Mouse (Mus musculus) limb, embryonic 14.5 days (tissue): ENCODE data around the gene Ctla4. TPM values are rescaled to one million over a fixed set of nuclear protein-coding genes. Genes with fewer than 3 reads are reported as not detected.
A peak's percentile ranks its signal among the peaks of the same experiment; 100 is the strongest.

Experiments used
- ATAC-seq: fragments of 200-750 bp; cut with Nextera tagmentation; 2 replicates; pipeline ENCODE4 v1.8.0; 2017; ENCODE audit warnings: low read depth, moderate number of reproducible peaks, moderate TSS enrichment; ENCODE audit not compliant: low FRiP score
- DNase-seq: peaks from one replicate; pipeline ENCODE4 v3.0.0-alpha.2; 2015; ENCODE audit warnings: low spot score
- H3K27ac ChIP-seq: fragments of 300-500 bp; sonication (generic); replicated peaks from 2 replicates; pipeline ENCODE4 v1.5.1; 2014; ENCODE audit warnings: low read depth, mild to moderate bottlenecking, low read length, moderate library complexity, mixed read lengths
- H3K27me3 ChIP-seq: fragments of 300-500 bp; sonication (generic); 2 replicates; pipeline ENCODE4 v1.6.1; 2014; ENCODE audit warnings: low read length, mixed read lengths; ENCODE audit not compliant: control insufficient read depth, insufficient read depth
- H3K36me3 ChIP-seq: fragments of 300-500 bp; sonication (generic); 2 replicates; pipeline ENCODE4 v1.6.1; 2014; ENCODE audit warnings: mild to moderate bottlenecking, low read length, moderate library complexity, mixed read lengths; ENCODE audit not compliant: control insufficient read depth, insufficient read depth
- H3K4me1 ChIP-seq: fragments of 300-500 bp; sonication (generic); 2 replicates; pipeline ENCODE4 v1.6.1; 2014; ENCODE audit warnings: antibody characterized with exemption, low read length, mixed read lengths; ENCODE audit not compliant: control insufficient read depth, insufficient read depth
- H3K4me2 ChIP-seq: fragments of 300-500 bp; sonication (generic); replicated peaks from 2 replicates; pipeline ENCODE4 v1.6.1; 2014; ENCODE audit warnings: low read depth, mild to moderate bottlenecking, low read length, moderate library complexity; ENCODE audit not compliant: severe bottlenecking
- H3K4me3 ChIP-seq: fragments of 300-500 bp; sonication (generic); replicated peaks from 2 replicates; pipeline ENCODE4 v1.5.1; 2014; ENCODE audit warnings: low read length
- H3K9ac ChIP-seq: fragments of 300-500 bp; sonication (generic); 2 replicates; pipeline ENCODE4 v1.6.1; 2014; ENCODE audit warnings: mild to moderate bottlenecking, low read depth, low read length, moderate library complexity; ENCODE audit not compliant: severe bottlenecking
- H3K9me3 ChIP-seq: fragments of 300-500 bp; sonication (generic); 2 replicates; pipeline ENCODE4 v1.6.1; 2016; ENCODE audit warnings: low read length; ENCODE audit not compliant: control insufficient read depth
- POLR2A ChIP-seq: fragments of 200-500 bp; IDR thresholded peaks from 2 replicates; pipeline ENCODE4 v1.8.0; 2012; ENCODE audit warnings: inconsistent platforms, mild to moderate bottlenecking, moderate library complexity, borderline replicate concordance; ENCODE audit not compliant: insufficient read depth, insufficient read length; ENCODE audit errors: extremely low read depth
- WGBS: fragments of 180-500 bp; shearing (Covaris S2); extraction: QIAGEN DNeasy Blood & Tissue Kit; methylation state at CpG from one replicate; pipeline ENCODE4 v1.1.7; 2014; 5-methylcytosine and 5-hydroxymethylcytosine counted together
- polyA plus RNA-seq, 2 experiments: library from polyadenylated mRNA; depleted of rRNA in 1 of 2; stranded (reverse) in 1 of 2; unstranded in 1 of 2; fragments of >200 nt; fragmentation: Nextera tagmentation in 1 of 2; extraction: Ambion mirVana in 1 of 2; gene quantifications; 2 replicates each; pipeline versions ENCODE4 v1.2.1 to v1.2.3; 2012 to 2014

Gene Ctla4
- polyA plus RNA-seq, 2 experiments: 0.26 to 0.34 TPM

DNA sequence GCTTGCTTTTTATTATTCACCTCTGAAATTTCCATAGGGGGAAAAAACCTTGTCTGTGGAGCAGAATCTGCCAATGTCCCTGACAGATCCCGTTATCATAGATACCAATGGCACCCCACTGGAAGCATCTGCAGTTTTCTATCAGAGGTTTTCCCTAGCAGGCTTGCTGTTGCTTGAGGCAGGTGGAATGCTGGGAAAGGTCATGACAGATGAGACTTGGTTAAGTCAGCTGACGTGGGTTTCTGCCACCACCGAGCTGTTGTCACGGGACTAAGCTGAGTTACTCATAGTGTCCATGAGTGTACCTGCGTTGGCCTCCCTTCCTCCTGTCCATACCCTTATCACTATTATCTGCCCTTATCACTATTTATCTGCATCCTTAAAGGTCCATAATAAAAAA is 32.8 kb upstream of the Ctla4 start:
- Histone ChIP-seq H3K4me3 (no peak overlapping the region), H3K27me3 (no peaks in the 10 kb centered on the region), H3K9me3 (no peaks in the 10 kb centered on the region), H3K36me3 (no peaks in the 10 kb centered on the region), H3K9ac (no peak overlapping the region), H3K4me1 (no peaks in the 10 kb centered on the region), H3K4me2 (no peak overlapping the region), H3K27ac (no peak overlapping the region)
- TF ChIP-seq POLR2A: no peak
- ATAC-seq (no peak), DNase-seq (no peak)
- WGBS: 88% methylated on average over 5 of the region's 5 CpGs

DNA sequence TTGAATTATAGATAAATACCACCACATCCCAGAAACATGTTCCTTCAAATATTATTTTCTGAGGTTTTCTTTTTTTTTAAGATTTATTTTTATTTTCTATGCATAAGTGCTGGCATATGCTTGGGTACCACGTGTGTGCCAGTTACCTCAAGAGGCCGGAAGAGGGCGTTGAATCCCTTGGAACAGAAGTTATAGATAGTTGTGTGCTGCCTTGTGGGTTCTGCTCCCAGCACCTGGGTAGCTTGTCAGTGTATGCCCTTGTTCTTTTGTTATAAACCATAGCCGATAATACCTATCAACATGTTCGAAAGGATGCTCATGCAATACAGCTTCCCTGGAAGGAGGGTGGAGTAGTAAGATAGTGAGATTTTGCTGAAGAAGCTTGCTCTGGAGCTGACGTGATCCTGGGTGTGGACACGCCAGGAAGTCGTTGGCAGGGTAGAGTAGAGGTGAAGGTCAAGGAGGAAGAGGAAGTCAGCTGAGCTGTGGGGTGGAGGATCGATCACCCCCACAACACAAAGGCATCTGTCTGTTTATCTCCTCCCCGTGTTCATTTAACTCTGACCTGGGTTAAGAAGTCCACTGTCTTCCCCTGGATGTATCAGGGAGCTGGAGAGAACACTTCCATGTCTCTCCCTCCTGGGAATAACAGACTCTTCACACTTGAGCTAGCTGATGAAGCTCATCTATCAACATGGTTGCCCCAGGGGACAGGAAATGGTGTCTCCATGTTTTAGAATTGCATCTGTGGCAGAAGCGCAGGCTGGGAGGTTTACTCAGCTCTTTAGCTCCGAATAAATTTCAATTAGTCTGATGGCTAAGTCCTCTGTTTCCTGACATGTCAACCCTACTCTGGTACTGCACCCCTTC is 29.2 kb upstream of the Ctla4 start:
- Histone ChIP-seq H3K9me3 (no peaks in the 10 kb centered on the region), H3K27me3 (no peaks in the 10 kb centered on the region), H3K4me1 (peaks cover 2% of the 10 kb centered on the region; the same call in 1 of the 2 replicates), H3K27ac (no peak overlapping the region), H3K4me2 (no peak overlapping the region), H3K4me3 (no peak overlapping the region), H3K9ac (no peak overlapping the region), H3K36me3 (no peaks in the 10 kb centered on the region)
- 73% methylated on average over 12 of the region's 12 CpGs for WGBS
- DNase-seq (no peak), ATAC-seq (no peak)
- no peak for TF ChIP-seq POLR2A

DNA sequence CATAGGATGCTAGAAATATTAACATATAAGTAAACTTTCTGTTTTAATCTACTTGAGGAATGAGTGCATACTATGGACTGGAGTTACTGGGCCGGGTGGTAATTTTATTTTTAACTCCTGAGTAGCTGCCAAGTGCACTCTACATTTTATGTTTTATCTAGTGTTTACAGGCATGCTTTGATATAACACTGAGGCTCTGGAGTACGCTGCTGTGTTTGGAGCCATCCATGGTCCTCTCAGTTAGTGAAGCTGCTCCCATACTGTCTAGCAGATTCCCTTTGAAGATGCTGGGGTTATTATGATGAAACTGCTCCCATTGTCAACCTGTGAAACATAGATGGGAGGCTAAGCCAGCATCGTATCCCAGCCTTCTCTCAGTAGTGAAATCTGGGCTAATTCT is 27.6 kb upstream of the Ctla4 start:
- 57% methylated on average over 3 of the region's 3 CpGs for WGBS
- no peak overlapping the region for H3K9ac ChIP-seq
- no peak for ATAC-seq

DNA sequence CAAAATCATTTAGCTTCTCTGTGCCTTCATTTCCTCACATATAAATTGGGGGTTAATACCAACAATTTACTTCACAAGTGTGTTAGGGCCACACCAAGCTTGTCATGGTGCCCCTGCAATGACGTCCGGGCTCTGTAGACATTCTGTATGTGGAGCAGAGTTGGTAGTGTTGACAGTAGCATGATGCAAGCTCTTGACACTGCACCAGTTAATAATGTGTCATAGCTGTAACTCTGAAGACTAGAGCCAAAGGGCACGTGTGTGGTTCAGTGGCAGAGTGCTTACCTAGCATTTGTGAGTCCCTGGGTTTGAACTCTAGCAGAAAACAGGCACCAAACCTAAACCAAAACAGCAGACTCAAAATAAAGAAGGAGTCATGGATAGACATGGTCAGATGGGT is 27.0 kb upstream of the Ctla4 start:
- Histone ChIP-seq H3K9ac (no peak overlapping the region), H3K4me2 (no peak overlapping the region), H3K27me3 (no peaks in the 10 kb centered on the region), H3K4me1 (peaks cover 12% of the 10 kb centered on the region), H3K36me3 (no peaks in the 10 kb centered on the region), H3K27ac (no peak overlapping the region), H3K9me3 (no peaks in the 10 kb centered on the region), H3K4me3 (no peak overlapping the region)
- WGBS: 75% methylated on average over 3 of the region's 3 CpGs
- ATAC-seq (no peak), DNase-seq (no peak)
- TF ChIP-seq POLR2A: no peak

More for the DNA sequence above, 27.6 kb upstream of the Ctla4 start:
- Histone ChIP-seq H3K4me1 (peaks cover 12% of the 10 kb centered on the region), H3K4me3 (no peak overlapping the region), H3K4me2 (no peak overlapping the region), H3K36me3 (no peaks in the 10 kb centered on the region), H3K9me3 (no peaks in the 10 kb centered on the region), H3K27ac (no peak overlapping the region), H3K27me3 (no peaks in the 10 kb centered on the region)
- no peak for DNase-seq
- no peak for TF ChIP-seq POLR2A

DNA sequence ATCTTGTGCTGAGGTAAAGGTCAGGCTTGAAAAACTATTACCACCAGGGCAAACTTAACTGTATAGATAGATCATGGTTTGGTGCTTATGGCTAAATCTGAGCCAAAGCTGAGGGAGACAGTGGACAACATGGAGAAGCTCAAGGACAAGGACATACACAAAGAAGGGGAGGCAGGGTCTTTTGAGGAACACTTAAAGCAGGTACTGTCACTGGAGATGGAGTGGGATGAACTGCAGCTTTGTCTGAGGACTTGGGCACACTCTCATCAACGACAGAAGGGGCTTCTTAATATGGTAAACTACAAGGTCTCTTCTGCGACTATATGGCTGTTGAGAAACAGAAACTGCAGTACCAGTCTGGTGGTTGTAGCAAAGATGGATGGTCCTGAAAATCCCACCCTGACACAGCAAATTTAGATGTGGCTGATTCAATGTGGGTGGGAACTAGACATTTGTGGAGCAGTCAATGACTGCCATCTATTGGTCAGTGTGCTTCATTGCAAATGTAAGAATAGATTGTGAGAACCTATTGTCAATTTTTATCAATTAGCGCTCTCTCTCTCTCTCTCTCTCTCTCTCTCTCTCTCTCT is 26.3 kb upstream of the Ctla4 start:
- Histone ChIP-seq H3K4me2 (no peak overlapping the region), H3K36me3 (no peaks in the 10 kb centered on the region), H3K9ac (no peak overlapping the region), H3K27me3 (no peaks in the 10 kb centered on the region), H3K27ac (no peak overlapping the region), H3K9me3 (no peaks in the 10 kb centered on the region), H3K4me1 (peaks cover 12% of the 10 kb centered on the region), H3K4me3 (no peak overlapping the region)
- no peak for TF ChIP-seq POLR2A
- WGBS: 25% methylated on average over 3 of the region's 3 CpGs
- DNase-seq (peak; percentile 77), ATAC-seq (peak; percentile 77; the same call in 1 of the 2 replicates)
